Mouse (Mus musculus) B cell, adult 67 days (primary cell): ENCODE measurements around the gene Rtl8a. TPM values are rescaled to one million over a fixed set of nuclear protein-coding genes. Genes with fewer than 3 reads are reported as not detected.

Experiments used
- total RNA-seq, 2 experiments: library from RNA; stranded (reverse); gene quantifications; 4 replicates each; pipeline ENCODE4 v1.2.4; 2023

Gene Rtl8a
- 10 to 100 TPM; 10.1 to 18.7 TPM for total RNA-seq

DNA sequence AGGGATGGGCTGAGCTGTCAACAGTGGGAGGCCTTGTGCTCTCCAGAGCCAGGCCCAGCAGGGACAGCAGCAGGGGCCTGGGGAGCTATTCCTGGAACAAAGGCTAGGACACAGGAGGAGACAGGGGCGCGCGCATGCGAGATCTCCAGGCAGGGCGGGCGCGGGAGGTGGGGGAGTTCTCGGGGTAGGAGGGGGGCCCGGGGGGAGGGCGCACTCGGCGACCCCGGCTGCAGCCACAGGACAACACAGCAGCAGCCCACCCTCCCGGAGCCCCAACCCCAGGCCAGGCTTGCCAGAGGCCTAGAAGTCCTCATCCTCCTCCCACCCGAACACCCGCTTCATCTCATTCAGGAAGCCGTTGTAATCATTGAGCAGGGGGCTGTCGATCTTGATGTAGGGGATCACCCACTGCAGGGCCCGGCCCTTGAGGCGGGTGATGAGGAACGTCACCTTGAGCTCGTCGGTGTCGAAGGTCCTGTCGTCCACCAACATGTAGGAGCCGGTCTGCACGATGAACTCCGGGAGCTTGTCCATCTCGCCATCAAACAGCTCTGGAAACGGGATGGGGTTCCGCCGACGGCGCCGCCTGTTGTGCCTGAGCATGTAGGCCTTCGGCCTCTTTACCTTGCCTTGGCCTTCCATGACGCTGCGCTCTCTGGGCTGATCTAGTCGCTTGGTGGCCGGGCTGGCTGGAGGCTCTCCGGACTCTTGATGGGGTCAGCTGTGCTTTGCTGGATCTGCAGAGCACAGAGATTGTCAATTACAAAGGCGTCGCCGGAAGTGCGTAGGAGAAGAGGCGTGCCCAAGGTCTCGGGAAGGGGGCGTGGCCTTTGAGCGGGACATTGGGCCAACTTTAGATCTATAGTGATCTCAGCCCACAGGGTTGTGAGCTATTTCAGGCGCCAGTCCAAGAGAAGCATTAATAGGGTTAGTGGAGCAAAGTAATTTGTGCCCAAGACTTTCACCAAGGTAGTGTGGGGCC, at the start of gene Rtl8a:
Gene Rtl8a, minus strand, starts transcription at position 703 of the 982 bp plus-strand sequence.

DNA sequence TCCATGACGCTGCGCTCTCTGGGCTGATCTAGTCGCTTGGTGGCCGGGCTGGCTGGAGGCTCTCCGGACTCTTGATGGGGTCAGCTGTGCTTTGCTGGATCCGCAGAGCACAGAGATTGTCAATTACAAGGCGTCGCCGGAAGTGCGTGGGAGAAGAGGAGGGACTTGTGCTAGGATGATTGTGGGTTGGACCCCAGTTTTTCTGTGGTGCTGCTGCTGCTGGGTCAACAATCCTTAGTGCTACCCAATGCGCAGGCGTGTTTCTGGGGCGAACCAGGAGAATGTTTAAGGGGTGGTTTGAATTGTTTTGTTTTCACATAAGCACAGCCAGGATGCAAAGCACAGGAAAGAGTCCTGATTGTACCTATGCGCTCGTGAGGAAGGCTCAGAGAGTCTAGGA, 26.8 kb upstream of the Rtl8a start, which contains the start of gene Rtl8b:
Gene Rtl8b, minus strand, starts transcription at position 115 of the 400 bp plus-strand sequence.

DNA sequence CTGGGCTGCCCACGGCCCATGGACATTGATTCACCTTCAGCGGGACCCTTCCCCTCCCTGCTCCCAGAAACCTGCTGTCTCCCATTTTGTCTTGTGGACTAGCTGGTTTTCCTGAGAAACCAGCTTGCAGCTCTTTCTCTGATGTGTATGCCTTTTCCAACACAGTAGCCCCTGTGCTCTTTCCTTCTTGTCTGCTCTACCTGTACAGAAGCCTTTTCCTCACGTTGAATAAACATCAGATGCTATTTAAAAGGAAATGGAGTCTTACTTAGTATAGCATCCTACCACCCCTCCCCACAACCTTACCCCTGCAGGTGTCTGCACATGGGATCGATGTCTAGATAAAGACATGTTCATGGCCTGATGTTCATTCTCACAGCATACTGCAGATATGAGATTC, 34.6 kb downstream of the Rtl8a start, which contains the start of gene Gm14597:
Gene Gm14597, minus strand, starts transcription at position 101 of the 400 bp plus-strand sequence.

DNA sequence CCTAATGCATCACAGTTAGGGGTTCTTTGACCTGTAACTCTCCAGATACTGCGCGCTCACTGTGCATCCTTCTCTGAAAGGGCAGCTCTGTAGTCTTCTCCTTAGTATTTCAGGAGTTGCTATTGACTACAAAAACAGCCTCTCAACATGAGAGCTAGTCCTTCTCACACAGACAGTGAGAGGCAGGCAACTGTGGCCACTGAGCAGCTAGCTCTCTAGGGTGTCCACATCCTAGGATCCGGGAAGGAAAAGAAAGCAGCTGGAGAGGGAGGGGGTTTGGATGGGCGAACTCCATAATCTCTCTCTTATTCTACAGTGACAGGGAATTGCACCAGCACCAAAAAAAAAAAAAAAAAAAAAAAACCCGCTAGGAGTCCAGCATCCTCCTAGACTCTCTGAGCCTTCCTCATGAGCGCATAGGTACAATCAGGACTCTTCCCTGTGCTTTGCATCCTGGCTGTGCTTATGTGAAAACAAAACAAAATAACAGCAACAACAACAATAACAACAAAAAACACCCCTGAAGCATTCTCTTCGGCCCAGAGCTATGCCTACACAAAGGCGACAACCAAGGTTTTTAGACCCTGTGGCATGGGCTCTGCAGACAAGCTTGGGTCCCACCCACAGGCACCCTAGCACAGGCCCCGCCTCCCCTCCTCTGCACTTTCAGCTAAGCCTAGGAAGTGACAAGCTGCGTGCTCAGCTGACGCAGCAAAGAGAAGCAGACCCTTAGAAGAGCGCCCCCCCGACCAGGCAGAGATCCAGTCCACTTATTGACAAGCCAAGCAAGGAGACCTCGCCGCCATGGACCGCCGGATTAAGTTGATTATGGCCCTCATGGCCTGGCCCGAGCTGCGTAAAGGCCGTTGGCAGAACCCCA, 36.0 kb downstream of the Rtl8a start, which contains the start of gene Rtl8c:
Gene Rtl8c, plus strand, starts transcription at position 791 of the 880 bp plus-strand sequence.

Other genes with a start within 250 kb of the Rtl8a start
- not detected for gene Etd, start 208.8 kb downstream of the Rtl8a start, total RNA-seq
- gene Rtl8c, start 35.6 kb downstream of the Rtl8a start, total RNA-seq = 1 to 10 TPM in 1 of 2 experiments, not detected in 1; 5.2 TPM
- not detected for gene Gm14597, start 34.7 kb downstream of the Rtl8a start, total RNA-seq
- 10 to 100 TPM in 1 of 2 experiments, 1 to 10 TPM in 1; 5.3 to 15.7 TPM for gene Rtl8b, start 26.7 kb upstream of the Rtl8a start, total RNA-seq
- not detected for gene 4930502E18Rik, start 81.1 kb upstream of the Rtl8a start, total RNA-seq
- gene 1700013H16Rik, start 114.1 kb upstream of the Rtl8a start, total RNA-seq = not detected
- not detected for gene Zfp36l3, start 132.7 kb upstream of the Rtl8a start, total RNA-seq
- gene Xlr, start 154.0 kb upstream of the Rtl8a start, total RNA-seq = 1 to 10 TPM in 1 of 2 experiments, not detected in 1; 1.0 TPM